Mouse (Mus musculus): Measurements from ENCODE around the gene Ldb2. TPM values are rescaled to one million over a fixed set of nuclear protein-coding genes. Genes with fewer than 3 reads are reported as not detected.

Gene Ldb2
- total and polyA plus RNA-seq, 3 experiments, result 7.3 to 15.1 (median 7.6) TPM

DNA sequence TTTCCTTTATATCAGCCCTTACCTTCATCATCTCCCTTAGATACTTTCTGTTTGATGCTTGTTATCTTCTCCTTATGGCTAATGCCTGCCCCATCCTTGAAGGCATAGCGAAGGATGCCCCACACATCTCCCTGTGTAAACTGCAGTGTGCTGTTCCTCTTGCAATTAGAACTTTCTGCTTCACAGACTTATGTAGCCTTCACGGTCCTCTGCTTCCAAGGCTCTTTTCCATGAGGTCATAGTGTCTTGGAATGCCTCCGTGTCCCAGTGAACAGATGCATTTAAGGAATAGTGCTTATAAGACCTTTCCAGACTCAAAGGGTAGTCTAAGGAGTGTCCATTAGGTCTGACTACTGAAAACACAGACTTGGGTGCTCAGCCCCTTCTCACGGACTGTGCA is 318.1 kb downstream of the Ldb2 start:
- intact Hi-C loops (cut with DNase I), result no loop called here
- no peak overlapping the region for H3K9ac ChIP-seq (ENCODE audit: low read depth, low read length)

DNA sequence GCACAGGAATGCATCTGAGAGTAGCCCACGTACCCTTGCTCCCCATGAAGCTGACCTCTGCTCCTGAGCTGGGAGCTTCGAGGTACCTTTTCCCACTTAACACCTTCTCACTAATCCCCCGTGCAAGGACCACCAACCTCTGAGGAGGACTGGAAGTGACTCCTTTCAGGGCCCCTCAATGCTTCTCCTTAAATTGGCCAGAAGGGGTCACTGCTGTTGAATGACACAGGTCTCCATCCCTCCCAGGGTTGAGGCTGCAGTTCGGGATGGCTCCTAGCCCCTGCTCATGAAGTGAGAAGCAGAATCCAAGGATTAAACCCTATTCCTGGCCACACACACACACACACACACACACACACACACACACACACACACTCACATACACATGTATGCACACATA is 323.1 kb downstream of the Ldb2 start:
- WGBS, result 24% methylated on average over 4 of the region's 4 CpGs
- no peaks in the 10 kb centered on the region for H3K36me3 ChIP-seq (ENCODE audit: control insufficient read depth, insufficient read depth, low read length)
- H3K27ac ChIP-seq, result no peak overlapping the region
- no peak overlapping the region for H3K9ac ChIP-seq (ENCODE audit: low read depth, low read length)
- TF ChIP-seq EP300 (IDR thresholded peaks at IDR 0.05; ENCODE audit: insufficient read depth, low read depth, low read length), result no peak
- TF ChIP-seq CTCF (IDR thresholded peaks at IDR 0.05), result peak; percentile 61
- intact Hi-C loops (cut with DNase I), result no loop called here
- H3K27me3 ChIP-seq (ENCODE audit: control insufficient read depth, insufficient read depth, low read length), result no peaks in the 10 kb centered on the region
- no peak overlapping the region for H3K4me3 ChIP-seq
- no peak for DNase-seq
- H3K79me2 ChIP-seq (replicated peaks; ENCODE audit: control insufficient read depth, insufficient read depth, low read length), result no peaks in the 10 kb centered on the region
- H3K4me1 ChIP-seq (ENCODE audit: control insufficient read depth, insufficient read depth, low read length), result no peaks in the 10 kb centered on the region

More for the DNA sequence above, 318.1 kb downstream of the Ldb2 start:
- no peak overlapping the region for H3K4me3 ChIP-seq
- no peaks in the 10 kb centered on the region for H3K4me1 ChIP-seq (ENCODE audit: control insufficient read depth, insufficient read depth, low read length)
- no peak overlapping the region for H3K27ac ChIP-seq
- no peaks in the 10 kb centered on the region for H3K36me3 ChIP-seq (ENCODE audit: control insufficient read depth, insufficient read depth, low read length)
- 55% methylated on average over 4 of the region's 4 CpGs for WGBS
- H3K27me3 ChIP-seq (ENCODE audit: control insufficient read depth, insufficient read depth, low read length), result no peaks in the 10 kb centered on the region
- no peaks in the 10 kb centered on the region for H3K79me2 ChIP-seq (replicated peaks; ENCODE audit: control insufficient read depth, insufficient read depth, low read length)
- no peak for DNase-seq
- TF ChIP-seq CTCF (IDR thresholded peaks at IDR 0.05), result no peak
- TF ChIP-seq POLR2A (IDR thresholded peaks at IDR 0.05; ENCODE audit: insufficient read depth, low read depth, low read length), result no peak
- TF ChIP-seq EP300 (IDR thresholded peaks at IDR 0.05; ENCODE audit: insufficient read depth, low read depth, low read length), result no peak

DNA sequence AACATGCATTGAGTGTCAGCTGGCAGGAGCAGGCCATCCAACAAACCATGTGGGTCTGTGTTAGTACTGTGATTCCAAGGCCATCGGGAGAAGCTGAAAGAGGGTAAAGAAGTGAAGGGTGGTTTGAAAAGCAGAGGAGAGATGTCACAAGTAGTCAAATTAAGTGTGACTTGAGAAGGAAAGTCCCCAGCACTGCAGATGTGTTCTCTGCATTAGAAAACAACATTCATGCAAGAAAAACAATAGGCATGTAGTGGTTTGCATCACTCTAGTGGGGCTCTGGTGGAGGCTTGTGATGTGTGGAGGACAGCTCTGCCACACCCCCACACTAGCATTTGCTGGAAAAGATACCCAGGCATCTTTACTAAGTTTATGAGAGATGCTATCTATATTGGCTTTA is 323.9 kb downstream of the Ldb2 start:
- no peak for DNase-seq
- no peak overlapping the region for H3K27ac ChIP-seq
- no peaks in the 10 kb centered on the region for H3K36me3 ChIP-seq (ENCODE audit: control insufficient read depth, insufficient read depth, low read length)
- H3K79me2 ChIP-seq (replicated peaks; ENCODE audit: control insufficient read depth, insufficient read depth, low read length), result no peaks in the 10 kb centered on the region
- no peaks in the 10 kb centered on the region for H3K4me1 ChIP-seq (ENCODE audit: control insufficient read depth, insufficient read depth, low read length)
- 92% methylated on average over 1 of the region's 1 CpGs for WGBS
- no peak overlapping the region for H3K4me3 ChIP-seq
- TF ChIP-seq EP300 (IDR thresholded peaks at IDR 0.05; ENCODE audit: insufficient read depth, low read depth, low read length), result no peak
- TF ChIP-seq CTCF (IDR thresholded peaks at IDR 0.05), result no peak
- TF ChIP-seq POLR2A (IDR thresholded peaks at IDR 0.05; ENCODE audit: insufficient read depth, low read depth, low read length), result no peak
- intact Hi-C loops (cut with DNase I), result no loop called here
- no peaks in the 10 kb centered on the region for H3K27me3 ChIP-seq (ENCODE audit: control insufficient read depth, insufficient read depth, low read length)
- H3K9ac ChIP-seq (ENCODE audit: low read depth, low read length), result no peak overlapping the region

DNA sequence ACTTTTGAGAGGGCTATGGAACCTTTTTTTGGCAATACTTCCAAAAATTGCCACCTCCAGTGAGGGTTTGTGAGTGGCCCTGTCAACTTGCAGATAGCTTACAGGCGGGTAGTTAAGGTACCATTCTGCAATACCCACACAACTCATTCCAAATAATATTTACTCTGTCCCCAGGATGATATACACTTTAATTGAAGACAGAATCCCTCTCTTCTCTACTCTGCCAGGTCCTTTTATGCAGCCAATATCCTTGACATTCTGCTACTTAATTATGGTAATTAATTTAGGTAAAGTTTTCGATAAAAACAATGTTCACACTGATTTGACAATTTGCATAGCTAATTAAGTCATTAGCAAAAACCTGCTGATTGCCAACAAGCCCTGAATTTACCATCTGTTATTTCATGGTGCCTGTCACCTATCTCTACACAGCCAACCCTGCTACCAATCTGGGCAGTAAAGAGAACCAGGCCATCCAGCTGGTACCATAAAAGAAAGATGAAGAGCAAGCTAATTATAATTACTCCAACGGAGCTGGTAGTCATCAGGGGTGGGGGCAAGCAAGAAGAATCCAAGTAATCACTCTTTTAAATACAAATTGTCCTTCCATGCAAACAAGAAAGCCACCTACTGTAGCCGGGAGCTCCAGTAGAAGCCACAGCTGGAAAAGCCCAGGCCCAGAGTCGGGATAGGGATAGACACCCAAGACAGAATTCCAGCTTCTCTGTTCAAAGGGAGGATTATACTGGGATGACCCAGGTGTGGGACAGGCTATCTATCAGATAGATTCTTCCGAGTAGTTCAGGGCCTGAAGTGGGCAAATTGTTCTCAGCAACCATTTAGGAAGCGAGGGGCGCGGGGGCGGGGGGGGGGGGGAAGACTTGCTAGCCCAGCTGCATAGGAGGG is 325.4 kb downstream of the Ldb2 start:
- WGBS, result 84% methylated on average over 10 of the region's 10 CpGs
- no peak for TF ChIP-seq CTCF (IDR thresholded peaks at IDR 0.05)
- TF ChIP-seq POLR2A (IDR thresholded peaks at IDR 0.05; ENCODE audit: insufficient read depth, low read depth, low read length), result no peak
- TF ChIP-seq EP300 (IDR thresholded peaks at IDR 0.05; ENCODE audit: insufficient read depth, low read depth, low read length), result no peak
- Histone ChIP-seq H3K27ac (no peak overlapping the region), H3K4me1 (ENCODE audit: control insufficient read depth, insufficient read depth, low read length) (no peaks in the 10 kb centered on the region), H3K9ac (ENCODE audit: low read depth, low read length) (no peak overlapping the region), H3K36me3 (ENCODE audit: control insufficient read depth, insufficient read depth, low read length) (no peaks in the 10 kb centered on the region), H3K79me2 (replicated peaks; ENCODE audit: control insufficient read depth, insufficient read depth, low read length) (no peaks in the 10 kb centered on the region), H3K27me3 (ENCODE audit: control insufficient read depth, insufficient read depth, low read length) (no peaks in the 10 kb centered on the region), H3K4me3 (no peak overlapping the region)
- intact Hi-C loops (cut with DNase I), result no loop called here
- no peak for DNase-seq

DNA sequence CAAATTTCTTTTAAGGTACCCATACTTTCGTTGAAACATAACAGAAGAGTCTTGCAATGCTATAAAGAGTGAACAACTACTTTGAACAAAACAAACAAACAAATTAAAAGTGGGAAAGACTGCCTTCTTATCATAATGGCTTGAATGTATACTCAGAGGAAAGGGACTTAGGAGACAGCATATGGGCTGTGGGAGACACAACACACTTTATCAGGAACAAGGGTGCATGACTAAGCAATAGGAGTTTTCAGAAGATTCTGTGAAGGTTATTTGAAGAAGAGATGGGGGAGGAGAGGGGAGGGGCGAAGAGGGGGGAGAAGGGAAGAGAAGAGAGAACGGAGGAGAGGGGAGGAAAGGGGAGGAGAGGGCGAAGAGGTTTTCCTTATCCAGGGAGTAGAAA is 334.2 kb downstream of the Ldb2 start:
- Histone ChIP-seq H3K79me2 (replicated peaks; ENCODE audit: control insufficient read depth, insufficient read depth, low read length) (no peaks in the 10 kb centered on the region), H3K9ac (ENCODE audit: low read depth, low read length) (no peak overlapping the region), H3K36me3 (ENCODE audit: control insufficient read depth, insufficient read depth, low read length) (no peaks in the 10 kb centered on the region), H3K27me3 (ENCODE audit: control insufficient read depth, insufficient read depth, low read length) (no peaks in the 10 kb centered on the region), H3K4me3 (no peak overlapping the region), H3K27ac (no peak overlapping the region), H3K4me1 (ENCODE audit: control insufficient read depth, insufficient read depth, low read length) (no peaks in the 10 kb centered on the region)
- WGBS, result 79% methylated on average over 4 of the region's 4 CpGs
- DNase-seq, result no peak
- intact Hi-C loops (cut with DNase I), result no loop called here
- no peak for TF ChIP-seq POLR2A (IDR thresholded peaks at IDR 0.05; ENCODE audit: insufficient read depth, low read depth, low read length)
- no peak for TF ChIP-seq EP300 (IDR thresholded peaks at IDR 0.05; ENCODE audit: insufficient read depth, low read depth, low read length)
- no peak for TF ChIP-seq CTCF (IDR thresholded peaks at IDR 0.05)
